Mouse (Mus musculus): ENCODE measurements around the gene Dner. TPM values are rescaled to one million over a fixed set of nuclear protein-coding genes. Genes with fewer than 3 reads are reported as not detected.

Dner gene
- polyA plus RNA-seq, 1 experiment, result 0.08 TPM

DNA sequence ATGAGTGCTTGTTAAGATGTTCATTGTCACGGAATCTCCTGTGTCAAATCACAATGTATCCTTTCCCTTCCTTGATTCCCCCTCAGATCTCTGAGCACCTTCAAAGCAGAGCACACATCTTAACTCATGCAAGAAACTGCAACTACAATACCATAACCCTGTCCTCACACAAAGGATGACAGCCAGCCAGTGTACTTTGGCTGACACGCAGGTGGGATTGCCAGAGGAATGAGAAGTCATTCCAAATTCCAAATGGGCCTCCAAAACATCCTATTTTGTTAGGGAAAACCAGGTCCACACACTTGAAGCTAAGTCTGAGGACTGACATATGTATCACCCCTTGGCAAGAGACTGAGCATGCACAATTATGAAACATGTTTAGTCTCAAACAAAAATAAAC lies 286.5 kb downstream of the Dner start:
- WGBS, result 83% methylated on average over 2 of the region's 2 CpGs
- Histone ChIP-seq H3K4me3 (ENCODE audit: extremely low read depth, insufficient read depth, insufficient read length) (no peak overlapping the region), H3K27me3 (ENCODE audit: control insufficient read depth, insufficient read depth, low read length) (no peaks in the 10 kb centered on the region), H3K36me3 (ENCODE audit: control insufficient read depth, insufficient read depth, low read length) (no peaks in the 10 kb centered on the region), H3K27ac (ENCODE audit: insufficient read depth, low read length) (no peak overlapping the region), H3K4me1 (ENCODE audit: control insufficient read depth, insufficient read depth, insufficient read length) (peaks cover 2% of the 10 kb centered on the region; the same call in 1 of the 2 replicates)
- DNase-seq (ENCODE audit: low read depth in 1 of 2, low spot score in 2 of 2), result no peak
- no peak for TF ChIP-seq CTCF (IDR thresholded peaks at IDR 0.05; ENCODE audit: extremely low read depth, insufficient read depth, insufficient read length, insufficient replicate concordance)
- no peak for TF ChIP-seq POLR2A (IDR thresholded peaks at IDR 0.05; ENCODE audit: low read depth, low read length)

DNA sequence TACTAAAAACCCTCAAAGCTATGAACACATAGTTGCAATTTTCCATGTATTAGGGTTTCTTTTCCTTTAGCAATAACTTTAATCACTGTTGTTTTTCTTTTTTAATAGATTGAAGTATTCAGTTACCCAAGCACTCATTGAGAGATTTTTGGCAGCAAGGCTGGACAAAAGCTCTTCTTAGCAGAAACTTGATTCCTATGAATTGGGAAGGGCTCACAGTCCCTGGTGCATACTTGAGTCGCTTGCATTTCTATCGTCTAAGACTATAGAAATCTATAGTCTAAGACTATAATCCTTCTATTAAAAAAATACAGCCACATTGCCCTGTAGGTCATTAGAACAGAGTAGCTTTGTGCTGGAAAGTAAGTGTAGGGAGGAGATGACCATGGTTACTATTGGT lies 287.1 kb downstream of the Dner start:
- no peaks in the 10 kb centered on the region for H3K36me3 ChIP-seq (ENCODE audit: control insufficient read depth, insufficient read depth, low read length)
- 88% methylated on average over 2 of the region's 2 CpGs for WGBS
- no peak overlapping the region for H3K4me3 ChIP-seq (ENCODE audit: extremely low read depth, insufficient read depth, insufficient read length)
- no peak for DNase-seq (ENCODE audit: low read depth in 1 of 2, low spot score in 2 of 2)
- H3K4me1 ChIP-seq (ENCODE audit: control insufficient read depth, insufficient read depth, insufficient read length), result peaks cover 2% of the 10 kb centered on the region; the same call in 1 of the 2 replicates
- no peak overlapping the region for H3K27ac ChIP-seq (ENCODE audit: insufficient read depth, low read length)
- TF ChIP-seq CTCF (IDR thresholded peaks at IDR 0.05; ENCODE audit: extremely low read depth, insufficient read depth, insufficient read length, insufficient replicate concordance) (no peak), POLR2A (IDR thresholded peaks at IDR 0.05; ENCODE audit: low read depth, low read length) (no peak)
- H3K27me3 ChIP-seq (ENCODE audit: control insufficient read depth, insufficient read depth, low read length), result no peaks in the 10 kb centered on the region

GRCm38 (mm10) chr1:84406891-84407290 lies 289.1 kb downstream of the Dner start:
- Histone ChIP-seq H3K27ac (ENCODE audit: insufficient read depth, low read length) (no peak overlapping the region), H3K36me3 (ENCODE audit: control insufficient read depth, insufficient read depth, low read length) (no peaks in the 10 kb centered on the region), H3K4me3 (ENCODE audit: extremely low read depth, insufficient read depth, insufficient read length) (no peak overlapping the region), H3K4me1 (ENCODE audit: control insufficient read depth, insufficient read depth, insufficient read length) (peaks cover 2% of the 10 kb centered on the region; the same call in 1 of the 2 replicates), H3K27me3 (ENCODE audit: control insufficient read depth, insufficient read depth, low read length) (no peaks in the 10 kb centered on the region)
- peak in 1 of 2 experiments; percentile 22 for DNase-seq (ENCODE audit: low read depth in 1 of 2, low spot score in 2 of 2)
- no peak for TF ChIP-seq CTCF (IDR thresholded peaks at IDR 0.05; ENCODE audit: extremely low read depth, insufficient read depth, insufficient read length, insufficient replicate concordance)
- TF ChIP-seq POLR2A (IDR thresholded peaks at IDR 0.05; ENCODE audit: low read depth, low read length), result no peak
- 25% methylated on average over 4 of the region's 4 CpGs for WGBS

DNA sequence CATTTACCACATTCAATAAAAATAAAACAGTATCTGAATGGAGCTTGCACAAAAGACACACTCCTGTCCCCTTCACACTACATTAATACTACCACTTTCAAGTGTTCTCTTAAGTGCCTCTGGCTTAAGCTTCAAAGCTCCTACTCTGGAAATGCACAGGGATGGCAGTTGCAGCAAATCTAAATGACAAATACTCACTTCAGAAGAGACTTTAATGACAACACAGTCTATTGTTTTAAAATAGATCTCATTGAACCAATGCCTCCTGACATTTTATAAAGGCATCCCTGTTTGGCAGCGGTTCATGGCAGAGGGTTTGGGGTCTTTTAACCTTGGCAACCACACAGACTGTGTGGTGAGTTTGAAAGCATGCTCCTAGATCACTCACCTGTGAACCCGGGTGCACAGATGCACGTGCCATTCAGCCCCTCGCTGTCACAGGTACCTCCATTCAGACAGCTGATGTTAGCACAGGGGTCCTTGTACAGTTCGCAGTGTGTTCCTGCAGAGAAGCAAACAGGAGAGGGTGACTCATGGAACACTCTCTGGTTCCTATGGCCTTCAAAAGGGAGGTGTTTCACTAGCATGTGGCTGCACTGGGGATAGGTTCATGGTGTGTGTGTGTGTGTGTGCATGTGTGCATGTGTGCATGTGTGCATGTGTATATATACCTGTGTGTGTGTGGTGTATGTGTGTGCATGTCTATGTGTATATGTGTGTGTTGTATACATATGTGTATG lies 290.3 kb downstream of the Dner start:
- Histone ChIP-seq H3K27ac (ENCODE audit: insufficient read depth, low read length) (no peak overlapping the region), H3K4me1 (ENCODE audit: control insufficient read depth, insufficient read depth, insufficient read length) (peaks cover 2% of the 10 kb centered on the region; the same call in 1 of the 2 replicates), H3K4me3 (ENCODE audit: extremely low read depth, insufficient read depth, insufficient read length) (no peak overlapping the region), H3K36me3 (ENCODE audit: control insufficient read depth, insufficient read depth, low read length) (no peaks in the 10 kb centered on the region), H3K27me3 (ENCODE audit: control insufficient read depth, insufficient read depth, low read length) (no peaks in the 10 kb centered on the region)
- DNase-seq (ENCODE audit: low read depth in 1 of 2, low spot score in 2 of 2), result no peak
- TF ChIP-seq POLR2A (IDR thresholded peaks at IDR 0.05; ENCODE audit: low read depth, low read length) (no peak), CTCF (IDR thresholded peaks at IDR 0.05; ENCODE audit: extremely low read depth, insufficient read depth, insufficient read length, insufficient replicate concordance) (no peak)
- WGBS, result 85% methylated on average over 5 of the region's 5 CpGs

- WGBS, result 70% methylated on average over 12 of the region's 12 CpGs
- H3K27ac ChIP-seq (ENCODE audit: insufficient read depth, low read length), result no peak overlapping the region
These were observed 291.1 kb downstream of the Dner start for GRCm38 (mm10) chr1:84404880-84405279.

GRCm38 (mm10) chr1:84402154-84402553 lies 293.9 kb downstream of the Dner start:
- Histone ChIP-seq H3K27ac (ENCODE audit: insufficient read depth, low read length) (no peak overlapping the region), H3K4me3 (ENCODE audit: extremely low read depth, insufficient read depth, insufficient read length) (no peak overlapping the region), H3K27me3 (ENCODE audit: control insufficient read depth, insufficient read depth, low read length) (no peaks in the 10 kb centered on the region), H3K36me3 (ENCODE audit: control insufficient read depth, insufficient read depth, low read length) (no peaks in the 10 kb centered on the region), H3K4me1 (ENCODE audit: control insufficient read depth, insufficient read depth, insufficient read length) (peaks cover under 1% of the 10 kb centered on the region; the same call in 1 of the 2 replicates)
- WGBS, result 70% methylated on average over 1 of the region's 1 CpGs
- DNase-seq (ENCODE audit: low read depth in 1 of 2, low spot score in 2 of 2), result no peak
- no peak for TF ChIP-seq CTCF (IDR thresholded peaks at IDR 0.05; ENCODE audit: extremely low read depth, insufficient read depth, insufficient read length, insufficient replicate concordance)
- TF ChIP-seq POLR2A (IDR thresholded peaks at IDR 0.05; ENCODE audit: low read depth, low read length), result no peak

More at GRCm38 (mm10) chr1:84404880-84405279, 291.1 kb downstream of the Dner start:
- no peak for TF ChIP-seq CTCF (IDR thresholded peaks at IDR 0.05; ENCODE audit: extremely low read depth, insufficient read depth, insufficient read length, insufficient replicate concordance)
- TF ChIP-seq POLR2A (IDR thresholded peaks at IDR 0.05; ENCODE audit: low read depth, low read length), result no peak
- no peak overlapping the region for H3K4me3 ChIP-seq (ENCODE audit: extremely low read depth, insufficient read depth, insufficient read length)
- peaks cover 2% of the 10 kb centered on the region; the same call in 1 of the 2 replicates for H3K4me1 ChIP-seq (ENCODE audit: control insufficient read depth, insufficient read depth, insufficient read length)
- no peaks in the 10 kb centered on the region for H3K36me3 ChIP-seq (ENCODE audit: control insufficient read depth, insufficient read depth, low read length)
- no peaks in the 10 kb centered on the region for H3K27me3 ChIP-seq (ENCODE audit: control insufficient read depth, insufficient read depth, low read length)
- DNase-seq (ENCODE audit: low read depth in 1 of 2, low spot score in 2 of 2), result no peak

DNA sequence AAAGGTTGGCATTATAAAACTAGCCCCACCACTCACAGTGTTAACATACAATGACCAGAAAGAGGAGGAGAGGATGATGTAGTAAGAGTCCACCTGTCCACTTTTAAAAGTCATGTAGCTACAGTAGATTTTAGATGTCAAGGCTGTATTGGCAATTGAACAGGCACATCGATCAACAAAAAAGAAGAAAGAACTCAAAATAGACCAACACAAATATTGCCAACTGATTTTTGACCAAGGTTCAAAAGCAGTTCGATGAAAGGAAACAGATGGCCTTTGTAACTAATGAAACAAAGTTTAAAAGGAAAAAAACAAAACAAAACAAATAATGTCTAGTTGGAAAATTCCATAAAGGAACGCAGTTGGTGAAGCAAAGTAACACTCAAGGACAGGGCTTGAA lies 296.4 kb downstream of the Dner start:
- Histone ChIP-seq H3K4me1 (ENCODE audit: control insufficient read depth, insufficient read depth, insufficient read length) (no peaks in the 10 kb centered on the region), H3K4me3 (ENCODE audit: extremely low read depth, insufficient read depth, insufficient read length) (no peak overlapping the region), H3K36me3 (ENCODE audit: control insufficient read depth, insufficient read depth, low read length) (no peaks in the 10 kb centered on the region), H3K27me3 (ENCODE audit: control insufficient read depth, insufficient read depth, low read length) (no peaks in the 10 kb centered on the region), H3K27ac (ENCODE audit: insufficient read depth, low read length) (no peak overlapping the region)
- WGBS, result 77% methylated on average over 3 of the region's 3 CpGs
- TF ChIP-seq POLR2A (IDR thresholded peaks at IDR 0.05; ENCODE audit: low read depth, low read length) (no peak), CTCF (IDR thresholded peaks at IDR 0.05; ENCODE audit: extremely low read depth, insufficient read depth, insufficient read length, insufficient replicate concordance) (no peak)
- DNase-seq (ENCODE audit: low read depth in 1 of 2, low spot score in 2 of 2), result no peak

Measured in spleen, adult 2 months (tissue).